Mouse (Mus musculus) bone marrow, adult 2 months (tissue): ENCODE data around the gene Rps19bp1. TPM values are rescaled to one million over a fixed set of nuclear protein-coding genes. Genes with fewer than 3 reads are reported as not detected.

Experiments
- H3K27ac ChIP-seq: fragments of 200-500 bp; 2 replicates; pipeline ENCODE4 v1.5.1; 2012; ENCODE audit warnings: low read depth, mild to moderate bottlenecking, control low read depth, inconsistent platforms, low read length; ENCODE audit not compliant: control insufficient read depth, poor library complexity, insufficient read depth
- H3K4me1 ChIP-seq: fragments of 200-500 bp; 2 replicates; pipeline ENCODE4 v1.6.1; 2011; ENCODE audit warnings: low read length; ENCODE audit not compliant: control insufficient read depth, insufficient read depth
- H3K4me3 ChIP-seq: fragments of 200-500 bp; replicated peaks from 2 replicates; pipeline ENCODE3; 2011; ENCODE audit warnings: mild to moderate bottlenecking, low read depth, low read length, control low read depth; ENCODE audit not compliant: control insufficient read depth
- CTCF ChIP-seq: fragments of 200-500 bp; IDR thresholded peaks from 2 replicates; pipeline ENCODE4 v1.5.1; 2011; ENCODE audit warnings: low read length, control low read depth; ENCODE audit not compliant: control insufficient read depth, insufficient read depth
- POLR2A ChIP-seq: fragments of 200-500 bp; IDR thresholded peaks from 2 replicates; pipeline ENCODE4 v1.6.1; 2011; ENCODE audit warnings: low read depth, mild to moderate bottlenecking, control low read depth, low read length, borderline replicate concordance; ENCODE audit not compliant: control insufficient read depth
- WGBS: fragments of 180-500 bp; shearing (Covaris S2); methylation state at CpG from one replicate; pipeline ENCODE4 v1.1.7; 2018; 5-methylcytosine and 5-hydroxymethylcytosine counted together
- polyA plus RNA-seq: library from polyadenylated mRNA; stranded (reverse); fragments of >200 nt; gene quantifications from 2 replicates; pipeline ENCODE4 v1.2.4, GENCODE M21; 2011; ENCODE audit warnings: low replicate concordance; ENCODE audit not compliant: missing spikeins, insufficient read depth, insufficient read length

The Rps19bp1 gene
- polyA plus RNA-seq, 1 experiment, result 53.7 TPM

DNA sequence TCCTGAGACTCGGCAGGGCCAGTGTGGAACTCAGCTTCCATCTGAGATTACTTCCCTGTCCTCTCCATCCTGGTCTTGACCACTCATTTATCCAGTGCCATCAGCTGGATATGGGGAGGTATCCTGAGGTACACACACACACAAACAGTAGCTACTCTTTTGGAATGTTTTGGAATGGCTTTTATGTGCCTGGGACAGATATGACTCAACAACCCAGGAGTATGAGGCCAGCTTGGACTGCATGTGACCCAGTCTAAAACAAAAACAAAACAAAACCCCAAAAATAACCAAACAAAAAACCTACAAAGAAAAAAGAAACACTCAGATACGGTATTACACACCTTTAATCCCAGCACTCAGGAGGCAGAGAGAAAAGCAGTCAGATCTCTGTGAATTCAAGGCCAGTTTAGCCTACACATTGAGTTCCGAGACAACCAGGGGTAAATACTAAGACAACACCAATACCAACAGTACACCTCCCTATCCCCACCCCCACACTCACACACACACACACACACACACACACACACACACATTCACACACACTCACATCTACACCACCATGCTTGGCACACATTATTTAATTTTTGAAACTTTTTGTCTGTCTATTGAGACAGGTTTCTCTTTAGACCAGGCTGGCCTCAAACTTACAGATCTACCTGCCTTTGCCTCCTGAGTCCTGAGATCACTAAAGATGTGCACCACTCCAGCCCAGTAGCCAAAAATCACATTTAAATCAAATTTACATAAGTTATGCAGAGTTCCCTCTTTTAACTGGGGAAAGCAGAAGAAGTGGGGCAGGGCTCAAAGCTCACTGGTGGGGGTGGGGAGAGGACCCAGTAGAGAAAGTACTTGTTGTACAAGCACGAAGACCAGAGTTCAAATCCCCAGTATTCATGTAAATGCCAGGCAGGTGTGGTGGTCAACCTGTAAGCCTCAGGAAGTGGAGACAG is 44.1 kb downstream of the Rps19bp1 start:
- Histone ChIP-seq H3K27ac (no peak overlapping the region; the same call in 1 of the 2 replicates), H3K4me1 (peaks cover 4% of the 10 kb centered on the region; the same call in 1 of the 2 replicates), H3K4me3 (no peak overlapping the region)
- WGBS, result 46% methylated on average over 4 of the region's 4 CpGs
- TF ChIP-seq CTCF (no peak), POLR2A (no peak)

DNA sequence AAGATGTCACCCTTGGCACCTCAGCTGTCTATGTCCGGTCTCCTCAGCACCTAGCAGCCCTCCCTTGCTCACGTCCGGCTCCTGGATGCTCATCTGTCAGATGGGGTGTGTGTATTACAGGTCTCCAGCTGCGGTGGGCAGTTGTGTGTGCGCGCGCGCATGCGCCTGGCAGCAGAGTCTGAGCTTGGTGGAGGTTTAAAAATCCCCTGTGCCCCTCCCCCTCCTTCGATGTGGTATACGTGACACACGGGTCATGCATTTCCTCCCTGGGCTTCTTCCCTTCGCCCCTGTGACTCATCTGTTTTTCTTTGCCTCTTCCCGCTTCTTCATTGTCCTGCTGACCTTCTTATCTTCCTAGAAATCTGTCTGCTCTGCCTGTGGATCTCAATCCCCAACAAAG is 44.9 kb downstream of the Rps19bp1 start:
- Histone ChIP-seq H3K4me1 (peaks cover 4% of the 10 kb centered on the region; the same call in 1 of the 2 replicates), H3K4me3 (peak overlapping the region; percentile 21), H3K27ac (no peak overlapping the region; the same call in 1 of the 2 replicates)
- TF ChIP-seq CTCF, result no peak
- TF ChIP-seq POLR2A, result no peak
- WGBS, result 12% methylated on average over 14 of the region's 14 CpGs

DNA sequence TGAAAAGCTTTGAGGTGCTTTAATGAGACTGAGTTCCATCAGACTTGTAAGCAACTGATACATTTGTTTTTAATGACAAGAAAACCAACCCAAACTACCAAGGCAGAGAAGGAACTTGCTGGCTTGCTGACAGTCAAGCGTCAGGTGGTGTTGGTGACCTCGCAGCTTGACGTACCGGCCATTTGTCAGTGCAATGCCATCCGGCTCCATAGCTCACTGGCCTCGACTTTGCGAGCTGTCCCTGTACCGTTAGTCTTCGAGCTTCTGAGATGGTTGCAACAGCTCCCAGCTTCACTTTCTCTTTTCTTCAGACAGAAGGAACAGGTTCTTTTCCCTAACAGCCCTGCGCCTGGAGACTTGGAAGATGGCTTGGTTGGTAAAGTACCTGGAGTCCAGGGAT is 46.6 kb downstream of the Rps19bp1 start:
- Histone ChIP-seq H3K4me1 (peaks cover 4% of the 10 kb centered on the region; the same call in 1 of the 2 replicates), H3K27ac (no peak overlapping the region), H3K4me3 (no peak overlapping the region)
- WGBS, result 80% methylated on average over 10 of the region's 10 CpGs
- TF ChIP-seq CTCF (no peak), POLR2A (no peak)

DNA sequence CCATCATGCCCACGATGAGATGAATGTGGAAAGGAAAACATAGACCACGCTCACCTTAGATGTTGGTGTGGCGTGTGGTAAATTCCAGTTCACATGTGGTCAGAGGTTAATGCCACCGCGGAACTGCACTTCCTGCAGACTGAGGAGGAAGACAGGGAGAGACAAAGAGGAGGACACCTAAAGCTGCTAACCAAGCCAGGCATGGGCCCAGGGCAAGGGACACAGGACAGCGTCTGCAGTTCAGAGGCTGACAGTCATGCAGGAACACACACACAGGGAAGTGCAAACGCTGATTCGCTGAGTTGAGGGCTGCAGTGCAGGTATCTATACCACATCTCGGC is 47.7 kb downstream of the Rps19bp1 start:
- no peak for TF ChIP-seq POLR2A
- TF ChIP-seq CTCF, result no peak
- H3K27ac ChIP-seq, result no peak overlapping the region
- WGBS, result 18% methylated on average over 9 of the region's 9 CpGs
- no peak overlapping the region for H3K4me3 ChIP-seq
- H3K4me1 ChIP-seq, result peaks cover 4% of the 10 kb centered on the region; the same call in 1 of the 2 replicates

DNA sequence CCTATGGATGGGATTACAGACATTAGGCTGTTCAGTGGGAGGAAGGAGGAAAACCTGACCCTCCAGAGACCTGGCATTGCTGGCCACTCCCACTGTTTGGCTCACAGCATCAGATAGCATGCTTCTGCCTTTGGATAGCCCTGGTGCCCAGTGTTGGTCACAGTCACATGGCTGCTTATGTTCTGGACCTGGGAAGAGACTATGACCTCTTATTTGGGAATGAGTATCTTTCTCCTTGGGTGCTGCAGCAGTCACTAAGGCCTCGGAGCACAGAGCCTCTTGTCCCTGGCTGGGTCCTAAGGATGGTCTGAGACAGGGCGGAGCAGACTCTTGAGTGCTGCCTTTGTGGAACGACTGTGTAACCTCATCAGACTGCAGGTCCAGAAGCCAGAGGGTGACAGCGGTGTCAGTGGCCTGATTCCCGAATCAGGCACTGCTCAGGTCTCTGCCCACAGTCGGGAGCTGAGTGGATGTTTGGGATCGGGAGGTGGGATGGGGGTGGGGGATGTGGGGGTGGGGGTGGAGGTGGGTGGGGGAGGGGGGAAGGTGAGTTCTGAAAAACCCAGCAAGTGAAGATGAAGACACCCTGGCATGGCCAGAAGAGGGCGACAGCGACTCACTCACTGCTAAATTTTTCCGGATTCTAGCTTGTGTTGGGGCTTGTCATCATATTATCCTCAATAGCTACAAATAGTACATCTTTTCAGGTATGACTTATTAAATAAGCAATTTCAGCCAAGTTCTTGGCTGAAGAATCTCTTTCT is 48.2 kb downstream of the Rps19bp1 start:
- Histone ChIP-seq H3K4me3 (no peak overlapping the region), H3K4me1 (peaks cover 4% of the 10 kb centered on the region; the same call in 1 of the 2 replicates), H3K27ac (no peak overlapping the region)
- peak; percentile 56 for TF ChIP-seq CTCF
- TF ChIP-seq POLR2A, result no peak
- WGBS, result 20% methylated on average over 10 of the region's 10 CpGs

DNA sequence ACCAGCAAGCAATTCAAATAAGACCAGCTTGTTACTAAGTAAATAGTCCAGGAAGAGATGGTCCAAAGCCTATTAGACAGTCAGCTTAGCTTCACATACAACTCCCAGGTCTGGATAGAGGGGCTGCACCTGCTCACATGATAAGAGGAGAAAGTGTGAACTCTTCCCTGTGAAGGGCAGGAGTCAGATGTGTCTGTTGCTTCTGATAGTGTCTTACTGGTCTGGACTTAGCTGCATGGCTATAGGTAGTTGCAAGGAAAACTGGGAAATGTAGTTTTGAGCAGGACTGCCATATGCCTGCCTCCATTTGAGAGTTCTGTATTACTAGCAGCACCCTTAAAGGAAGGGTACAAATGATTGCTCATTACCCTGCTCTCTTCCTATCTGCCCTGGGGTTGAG is 50.4 kb downstream of the Rps19bp1 start:
- H3K4me1 ChIP-seq, result peaks cover 2% of the 10 kb centered on the region; the same call in 1 of the 2 replicates
- TF ChIP-seq POLR2A (no peak), CTCF (no peak)
- H3K27ac ChIP-seq, result no peak overlapping the region
- H3K4me3 ChIP-seq, result no peak overlapping the region

Other genes starting within 250 kb of the Rps19bp1 start
- 4.1 and 7.8 TPM in 2 replicates for gene Pdgfb, start 249.3 kb downstream of the Rps19bp1 start, polyA plus RNA-seq
- 10.7 and 13.4 TPM in 2 replicates for gene Syngr1, start 173.0 kb downstream of the Rps19bp1 start, polyA plus RNA-seq
- 708 and 1,315 TPM in 2 replicates for gene Rpl3, start 172.4 kb downstream of the Rps19bp1 start, polyA plus RNA-seq
- gene Tab1, start 131.2 kb downstream of the Rps19bp1 start, polyA plus RNA-seq, result 17.0 and 26.6 TPM in 2 replicates
- 0.97 TPM in 1 of 2 replicates, not detected in the other for gene Mgat3, start 90.6 kb downstream of the Rps19bp1 start, polyA plus RNA-seq
- gene Mief1, start 30.3 kb downstream of the Rps19bp1 start, polyA plus RNA-seq, result 11.5 and 16.3 TPM in 2 replicates
- gene AC140267.1, start 28.5 kb downstream of the Rps19bp1 start, polyA plus RNA-seq, result not detected in 2 replicates
- gene Atf4, start 9.1 kb downstream of the Rps19bp1 start, polyA plus RNA-seq, result 248 and 280 TPM in 2 replicates
- gene Cacna1i, start 22.9 kb upstream of the Rps19bp1 start, polyA plus RNA-seq, result 1.2 and 2.8 TPM in 2 replicates